In the genomic region with DNA sequence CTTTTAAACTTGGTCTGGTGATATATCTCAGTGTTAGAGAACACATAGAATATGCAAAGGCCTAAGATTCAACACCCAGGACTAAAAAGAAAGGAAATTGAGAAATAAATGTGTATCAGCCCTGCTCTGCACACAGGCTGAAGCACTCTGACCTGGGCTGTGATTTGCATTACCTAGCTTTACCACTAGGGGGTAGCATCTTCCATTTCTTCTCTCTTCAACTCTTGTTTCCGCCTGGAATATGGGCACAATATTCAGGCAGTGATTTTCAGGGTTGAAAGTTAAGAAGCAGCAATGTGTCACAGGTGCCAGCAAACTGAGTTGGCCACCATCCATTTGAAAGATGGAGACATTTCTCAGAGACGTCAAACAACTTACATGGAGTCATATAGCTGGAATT, we compare ENCODE assay signal across 10 mouse cellular contexts. TPM values are rescaled to one million over a fixed set of nuclear protein-coding genes. Genes with fewer than 3 reads are reported as not detected.
A peak's percentile ranks its signal among the peaks of the same experiment; 100 is the strongest.
DNase-seq lines count a peak whose midpoint lies in the region; ATAC-seq and TF ChIP-seq lines count a peak whose summit lies in the region.
"Had no signal": no experiment of that assay in that cellular context is flagged by ENCODE, and none has a peak within 500 bp of the region (broad histone marks: within the 10 kb centered on the region; RNA-seq: fewer than 3 reads in every experiment).

No protein-coding gene starts in this region.

- H3K9me3 ChIP-seq in midbrain, postnatal 0 days (ENCODE audit: low read length): no peaks in the 10 kb centered on the region
- no peaks in the 10 kb centered on the region for H3K9me3 ChIP-seq in midbrain, embryonic 15.5 days
- no peaks in the 10 kb centered on the region for H3K9me3 ChIP-seq in embryonic facial prominence, embryonic 10.5 days
- no peaks in the 10 kb centered on the region for H3K9me3 ChIP-seq in hindbrain, embryonic 12.5 days (replicated peaks)
- H3K9me3 ChIP-seq: midbrain, embryonic 12.5 days had no signal

- TF ChIP-seq CTCF in midbrain, postnatal 0 days (IDR thresholded peaks at IDR 0.05): peak; percentile 68

- no peak overlapping the region for H3K9ac ChIP-seq in midbrain, postnatal 0 days (replicated peaks; ENCODE audit: low read length, poor library complexity, severe bottlenecking)
- H3K9ac ChIP-seq in midbrain, embryonic 15.5 days: no peak overlapping the region
- H3K9ac ChIP-seq in hindbrain, embryonic 12.5 days: no peak overlapping the region
- H3K9ac ChIP-seq: midbrain, embryonic 12.5 days had no signal

- no peaks in the 10 kb centered on the region for H3K4me1 ChIP-seq in midbrain, postnatal 0 days (ENCODE audit: insufficient read depth, low read length)
- H3K4me1 ChIP-seq in midbrain, embryonic 15.5 days: no peaks in the 10 kb centered on the region
- peaks cover 4% of the 10 kb centered on the region; the same call in 1 of the 2 replicates for H3K4me1 ChIP-seq in embryonic facial prominence, embryonic 10.5 days
- H3K4me1 ChIP-seq in hindbrain, embryonic 12.5 days: no peaks in the 10 kb centered on the region
- H3K4me1 ChIP-seq: midbrain, embryonic 12.5 days had no signal

- no peak overlapping the region for H3K4me2 ChIP-seq in midbrain, postnatal 0 days (ENCODE audit: low read depth, low read length, poor library complexity, severe bottlenecking)
- H3K4me2 ChIP-seq in midbrain, embryonic 15.5 days: no peak overlapping the region
- H3K4me2 ChIP-seq in hindbrain, embryonic 12.5 days (replicated peaks): no peak overlapping the region
- H3K4me2 ChIP-seq: midbrain, embryonic 12.5 days had no signal

- H3K4me3 ChIP-seq in midbrain, postnatal 0 days (ENCODE audit: low read depth, low read length): no peak overlapping the region
- H3K4me3 ChIP-seq in midbrain, embryonic 15.5 days: no peak overlapping the region
- no peak overlapping the region for H3K4me3 ChIP-seq in embryonic facial prominence, embryonic 10.5 days
- no peak overlapping the region for H3K4me3 ChIP-seq in hindbrain, embryonic 12.5 days
- H3K4me3 ChIP-seq: midbrain, embryonic 12.5 days had no signal

- 56% methylated on average over 2 of the region's 2 CpGs for WGBS in midbrain, postnatal 0 days
- 53% methylated on average over 2 of the region's 2 CpGs for WGBS in midbrain, embryonic 15.5 days
- 60% methylated on average over 2 of the region's 2 CpGs for WGBS in embryonic facial prominence, embryonic 10.5 days
- 45% methylated on average over 2 of the region's 2 CpGs for WGBS in hindbrain, embryonic 12.5 days

- no peak for ATAC-seq in midbrain, postnatal 0 days (ENCODE audit: low FRiP score)
- ATAC-seq in midbrain, embryonic 15.5 days (replicated peaks): no peak
- no peak for ATAC-seq in hindbrain, embryonic 12.5 days (ENCODE audit: low FRiP score)

- no peaks in the 10 kb centered on the region for H3K36me3 ChIP-seq in midbrain, postnatal 0 days (ENCODE audit: insufficient read depth, low read length)
- no peaks in the 10 kb centered on the region for H3K36me3 ChIP-seq in midbrain, embryonic 15.5 days (replicated peaks)
- no peaks in the 10 kb centered on the region for H3K36me3 ChIP-seq in embryonic facial prominence, embryonic 10.5 days (replicated peaks)
- no peaks in the 10 kb centered on the region for H3K36me3 ChIP-seq in hindbrain, embryonic 12.5 days
- H3K36me3 ChIP-seq: midbrain, embryonic 12.5 days had no signal

- no peaks in the 10 kb centered on the region for H3K27me3 ChIP-seq in midbrain, postnatal 0 days (ENCODE audit: insufficient read depth, low read length)
- no peaks in the 10 kb centered on the region for H3K27me3 ChIP-seq in midbrain, embryonic 15.5 days (replicated peaks)
- H3K27me3 ChIP-seq in embryonic facial prominence, embryonic 10.5 days (replicated peaks; ENCODE audit: low read depth, poor library complexity, severe bottlenecking): no peaks in the 10 kb centered on the region; the same call in 1 of the 2 replicates
- H3K27me3 ChIP-seq in hindbrain, embryonic 12.5 days: no peaks in the 10 kb centered on the region
- H3K27me3 ChIP-seq: midbrain, embryonic 12.5 days had no signal

- peak; percentile 15 for DNase-seq in gastrocnemius, adult 18-20 months (ENCODE audit: low spot score)
- DNase-seq in gastrocnemius, postnatal 25 days: no peak
- no peak for DNase-seq in midbrain, postnatal 0 days (ENCODE audit: low spot score)
- DNase-seq in embryonic facial prominence, embryonic 10.5 days (ENCODE audit: low spot score): peak; percentile 29
- peak; percentile 55 for DNase-seq in retina, postnatal 1 day
- DNase-seq in right cerebral cortex, postnatal 4 days: no peak

- no peak overlapping the region for H3K27ac ChIP-seq in midbrain, postnatal 0 days (ENCODE audit: low read depth, low read length)
- H3K27ac ChIP-seq in midbrain, embryonic 15.5 days: no peak overlapping the region
- no peak overlapping the region for H3K27ac ChIP-seq in embryonic facial prominence, embryonic 10.5 days (replicated peaks)
- H3K27ac ChIP-seq in hindbrain, embryonic 12.5 days: no peak overlapping the region
- H3K27ac ChIP-seq: midbrain, embryonic 12.5 days had no signal

RNA-seq across cellular contexts. Expression of a gene that starts 27.5 kb away (rescaled TPM):
- not detected for total RNA-seq in gastrocnemius, adult 18-20 months (2021)
- total RNA-seq in gastrocnemius, postnatal 25 days (2021): not detected
- 4.4 and 6.6 TPM in 2 replicates for total RNA-seq in midbrain, postnatal 0 days (2014; rRNA removed)
- polyA plus RNA-seq in midbrain, postnatal 0 days (2015; fragmentation: Nextera tagmentation; extraction: Ambion mirVana): 4.0 and 5.4 TPM in 2 replicates
- 5.6 and 6.9 TPM in 2 replicates for polyA plus RNA-seq in midbrain, embryonic 15.5 days (2015; fragmentation: Nextera tagmentation; extraction: Ambion mirVana)
- 0.11 and 0.37 TPM in 2 replicates for polyA plus RNA-seq in embryonic facial prominence, embryonic 10.5 days (2016; fragmentation: Nextera tagmentation; extraction: Ambion mirVana)
- polyA plus RNA-seq in hindbrain, embryonic 12.5 days (2016; fragmentation: Nextera tagmentation; extraction: Ambion mirVana): 2.0 and 3.2 TPM in 2 replicates
- total RNA-seq: hematopoietic stem cell, adult 5-6 weeks had no signal

Comparison
In these comparisons a context has a peak if more than half of its experiments do, and no peak if none do; other contexts are left out.
1. DNase-seq: peak in gastrocnemius, adult 18-20 months (single experiment), embryonic facial prominence, embryonic 10.5 days (single experiment) and retina, postnatal 1 day (single experiment); none in gastrocnemius, postnatal 25 days (single experiment), midbrain, postnatal 0 days (single experiment) and right cerebral cortex, postnatal 4 days (single experiment).